Mouse (Mus musculus): ENCODE results near the gene Icmt. TPM values are rescaled to one million over a fixed set of nuclear protein-coding genes. Genes with fewer than 3 reads are reported as not detected.

The Icmt gene
- polyA plus RNA-seq, 1 experiment from 2014 or later = 22.6 TPM

DNA sequence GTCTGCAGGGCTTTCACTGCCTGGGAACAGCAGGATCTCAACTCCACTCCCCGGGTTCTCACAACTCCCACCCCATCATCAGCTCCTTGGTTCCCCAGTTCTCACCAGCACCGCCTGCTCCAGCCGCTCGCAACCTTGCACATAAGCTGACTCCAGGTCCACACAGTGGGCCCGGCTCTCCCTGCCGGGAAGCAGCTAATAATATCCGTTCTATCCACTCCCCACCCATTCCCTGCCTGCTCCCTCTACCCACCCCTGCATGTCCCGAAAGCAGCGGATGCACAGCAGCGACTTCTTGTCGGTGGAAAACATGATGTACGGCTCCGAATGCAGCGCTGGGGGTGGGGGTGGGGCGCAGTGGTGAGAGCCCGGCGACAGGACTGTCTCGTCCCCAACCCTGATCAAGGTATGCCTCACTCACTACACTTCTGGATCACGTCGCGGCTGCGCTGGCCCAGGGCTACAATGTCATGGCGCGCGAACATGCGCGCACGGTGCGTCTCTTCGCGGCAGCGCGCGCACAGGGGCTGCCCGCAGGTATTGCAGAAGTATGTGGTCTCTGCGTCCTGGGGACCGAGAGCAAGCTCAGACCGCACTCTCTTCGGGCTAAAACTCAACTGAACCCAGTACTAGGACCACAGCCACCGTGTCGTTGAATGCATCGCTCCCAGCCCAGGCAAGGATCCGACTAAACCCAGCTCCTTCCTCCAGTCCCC, 18.6 kb downstream of the Icmt start:
- ATAC-seq (ENCODE audit: insufficient number of reproducible peaks, insufficient read depth, low FRiP score, low read depth) = no peak
- peak overlapping the region; percentile 39 for H3K4me2 ChIP-seq (replicated peaks; ENCODE audit: low read depth, low read length)
- WGBS = under 1% methylated on average over 43 of the region's 43 CpGs
- H3K9me3 ChIP-seq (ENCODE audit: control insufficient read depth, low read depth, low read length) = no peaks in the 10 kb centered on the region
- peaks cover 18% of the 10 kb centered on the region; the same call in 1 of the 2 replicates for H3K4me1 ChIP-seq (ENCODE audit: control insufficient read depth, insufficient read depth, low read length)
- peak overlapping the region; percentile 25 for H3K4me3 ChIP-seq (ENCODE audit: low read depth, low read length)
- H3K27me3 ChIP-seq (ENCODE audit: control insufficient read depth, insufficient read depth, low read length) = peaks cover 38% of the 10 kb centered on the region
- no peaks in the 10 kb centered on the region for H3K36me3 ChIP-seq (ENCODE audit: control insufficient read depth, insufficient read depth, low read length)
- H3K27ac ChIP-seq (ENCODE audit: low read length) = no peak overlapping the region
- no peak overlapping the region for H3K9ac ChIP-seq (replicated peaks; ENCODE audit: low read depth, low read length)

DNA sequence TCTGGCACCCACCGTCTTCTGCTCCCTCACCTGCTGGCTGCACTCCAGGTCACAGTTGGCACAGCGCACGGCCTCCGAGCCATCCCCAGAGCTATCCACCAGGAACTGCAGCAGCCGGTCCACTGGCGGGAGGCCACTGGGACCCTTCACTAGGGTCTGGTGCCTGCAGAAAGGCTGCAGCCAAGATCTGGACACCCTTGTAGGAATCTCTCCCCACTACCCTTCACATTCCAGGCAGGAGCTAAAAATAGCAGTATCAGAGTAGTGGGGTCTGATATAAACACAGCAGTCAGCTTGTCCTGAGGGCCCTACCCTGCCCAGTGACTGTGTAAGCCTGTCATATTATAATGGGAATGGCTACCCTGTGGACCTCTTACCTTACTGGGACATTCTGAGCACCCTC, 20.6 kb downstream of the Icmt start:
- Histone ChIP-seq H3K27me3 (ENCODE audit: control insufficient read depth, insufficient read depth, low read length) (peaks cover 35% of the 10 kb centered on the region), H3K4me3 (ENCODE audit: low read depth, low read length) (no peak overlapping the region), H3K4me2 (replicated peaks; ENCODE audit: low read depth, low read length) (no peak overlapping the region), H3K9ac (replicated peaks; ENCODE audit: low read depth, low read length) (no peak overlapping the region), H3K4me1 (ENCODE audit: control insufficient read depth, insufficient read depth, low read length) (peaks cover 17% of the 10 kb centered on the region; the same call in 1 of the 2 replicates), H3K9me3 (ENCODE audit: control insufficient read depth, low read depth, low read length) (no peaks in the 10 kb centered on the region), H3K27ac (ENCODE audit: low read length) (no peak overlapping the region), H3K36me3 (ENCODE audit: control insufficient read depth, insufficient read depth, low read length) (no peaks in the 10 kb centered on the region)
- WGBS = 76% methylated on average over 6 of the region's 6 CpGs
- ATAC-seq (ENCODE audit: insufficient number of reproducible peaks, insufficient read depth, low FRiP score, low read depth) = no peak

DNA sequence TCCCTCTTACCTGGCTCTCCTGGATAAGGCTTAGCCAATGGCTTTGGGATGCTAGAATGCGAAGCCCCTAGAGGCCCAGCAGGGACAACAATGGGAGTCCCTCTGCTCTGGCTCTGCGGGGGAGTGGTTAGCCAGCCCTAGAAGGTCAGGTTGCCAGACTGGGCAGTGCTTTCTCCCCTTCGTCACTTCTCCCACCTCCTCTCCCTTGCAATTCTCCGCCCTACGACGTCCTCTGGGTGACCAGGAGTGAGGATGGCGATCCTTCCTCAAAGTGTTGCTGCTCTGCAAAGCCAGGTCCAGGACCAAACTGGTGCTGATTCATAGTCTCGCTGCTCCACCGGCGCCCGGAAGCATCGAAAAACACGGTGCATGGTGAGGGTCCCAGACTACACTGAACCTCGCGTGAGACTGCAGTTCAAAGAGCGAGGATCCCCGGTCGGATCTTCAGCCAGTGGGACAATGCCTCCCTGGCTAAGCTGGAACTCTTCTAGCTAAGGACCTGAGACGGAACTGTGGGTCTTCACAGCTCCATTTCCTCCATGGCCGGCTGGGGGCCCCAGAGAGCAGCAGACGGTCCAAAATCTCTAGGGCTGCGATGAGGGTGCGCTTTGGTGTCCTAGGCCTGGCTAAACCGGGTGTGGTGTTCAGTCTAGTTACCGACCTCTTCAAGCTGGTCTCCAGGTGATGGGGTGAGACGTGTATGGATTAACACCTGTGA, 21.6 kb downstream of the Icmt start, which contains the start of gene Rnf207:
Rnf207 (minus strand) TSS at position 477 of the 718 bp plus-strand sequence.
- no peak within 1 kb of the TSS for H3K27ac ChIP-seq (ENCODE audit: low read length)
- peak within 1 kb of the TSS; percentile 36 for H3K4me2 ChIP-seq (replicated peaks; ENCODE audit: low read depth, low read length)
- ATAC-seq (ENCODE audit: insufficient number of reproducible peaks, insufficient read depth, low FRiP score, low read depth) = no peak
- no peak within 1 kb of the TSS for H3K9ac ChIP-seq (replicated peaks; ENCODE audit: low read depth, low read length)
- no peaks in the 10 kb centered on the region for H3K9me3 ChIP-seq (ENCODE audit: control insufficient read depth, low read depth, low read length)
- peaks cover 7% of the 10 kb centered on the region; the same call in 1 of the 2 replicates for H3K4me1 ChIP-seq (ENCODE audit: control insufficient read depth, insufficient read depth, low read length)
- peaks cover 35% of the 10 kb centered on the region for H3K27me3 ChIP-seq (ENCODE audit: control insufficient read depth, insufficient read depth, low read length)
- H3K4me3 ChIP-seq (ENCODE audit: low read depth, low read length) = no peak within 1 kb of the TSS; the same call in 1 of the 2 replicates
- no peaks in the 10 kb centered on the region for H3K36me3 ChIP-seq (ENCODE audit: control insufficient read depth, insufficient read depth, low read length)
- 5% methylated on average over 26 of the region's 26 CpGs for WGBS

DNA sequence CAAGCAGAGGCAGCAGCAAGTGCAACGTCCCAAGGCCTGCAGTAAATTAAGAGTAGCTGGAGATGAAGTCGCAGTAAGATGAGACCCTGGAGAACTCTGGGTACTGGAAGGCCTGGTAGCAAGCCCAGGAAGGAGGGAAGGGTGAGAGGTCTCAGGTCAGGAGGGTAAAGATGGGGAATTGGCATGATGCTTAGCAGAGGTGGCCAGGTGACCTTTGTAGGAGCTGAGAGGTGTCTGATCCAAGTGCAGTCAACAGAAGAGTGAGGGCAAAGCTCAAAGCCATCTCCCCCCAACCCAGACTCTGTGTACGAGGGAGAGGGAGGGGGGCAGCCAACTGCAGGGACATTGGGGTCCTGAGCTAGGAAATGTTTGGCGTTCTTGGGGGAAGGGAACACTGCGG, 24.4 kb downstream of the Icmt start:
- 57% methylated on average over 5 of the region's 5 CpGs for WGBS
- ATAC-seq (ENCODE audit: insufficient number of reproducible peaks, insufficient read depth, low FRiP score, low read depth) = no peak
- no peak overlapping the region for H3K9ac ChIP-seq (replicated peaks; ENCODE audit: low read depth, low read length)
- H3K4me3 ChIP-seq (ENCODE audit: low read depth, low read length) = no peak overlapping the region
- H3K9me3 ChIP-seq (ENCODE audit: control insufficient read depth, low read depth, low read length) = no peaks in the 10 kb centered on the region
- H3K27ac ChIP-seq (ENCODE audit: low read length) = no peak overlapping the region
- H3K36me3 ChIP-seq (ENCODE audit: control insufficient read depth, insufficient read depth, low read length) = no peaks in the 10 kb centered on the region
- H3K27me3 ChIP-seq (ENCODE audit: control insufficient read depth, insufficient read depth, low read length) = peaks cover 10% of the 10 kb centered on the region
- H3K4me2 ChIP-seq (replicated peaks; ENCODE audit: low read depth, low read length) = no peak overlapping the region
- 0 out of 2 replicates have a peak, but pooled peaks cover 5% of the 10 kb centered on the region for H3K4me1 ChIP-seq (ENCODE audit: control insufficient read depth, insufficient read depth, low read length)

DNA sequence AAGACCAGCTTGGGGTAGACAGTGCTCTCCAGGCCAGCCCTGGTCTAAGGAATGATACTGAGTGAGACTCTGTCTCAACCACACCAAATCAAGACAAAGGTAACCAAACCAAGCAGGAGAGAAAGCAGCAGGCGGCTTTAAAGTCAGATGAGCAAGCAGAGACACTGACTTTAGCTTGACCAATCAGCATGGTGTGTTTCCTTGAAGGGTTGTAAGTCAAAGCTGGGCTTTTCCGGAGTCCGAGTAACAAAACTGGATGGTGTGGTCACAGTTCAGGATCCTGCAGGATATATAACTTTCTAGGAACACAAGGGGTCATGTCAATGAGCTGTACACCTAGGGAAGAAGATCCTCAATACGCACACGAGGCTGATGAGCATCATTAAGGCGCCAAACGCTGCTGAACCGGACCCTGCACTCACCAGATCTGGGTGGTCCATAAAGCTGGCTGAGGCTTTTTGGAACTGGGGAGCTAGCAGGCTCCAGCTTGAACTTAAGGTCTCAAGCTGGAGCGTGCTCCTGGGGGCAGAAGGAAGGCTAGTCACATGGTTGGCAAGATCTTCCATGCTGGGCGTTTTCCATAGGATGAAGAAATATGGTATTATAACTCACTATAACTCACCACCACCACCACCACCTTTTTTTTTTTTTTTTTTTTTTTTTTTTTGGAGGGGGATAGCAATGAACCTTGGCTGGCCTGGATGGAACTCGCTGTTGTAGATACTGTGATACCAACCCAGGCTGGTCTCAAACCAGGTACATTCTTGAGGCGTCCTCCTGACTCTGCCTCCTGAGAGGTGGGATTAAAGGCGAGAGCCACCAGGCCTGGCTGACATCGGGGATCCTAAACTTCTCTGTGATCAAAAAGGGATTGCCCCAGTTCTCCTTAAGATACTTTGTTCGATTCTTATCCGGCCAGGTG, 27.9 kb downstream of the Icmt start:
- peaks cover 21% of the 10 kb centered on the region for H3K36me3 ChIP-seq (ENCODE audit: control insufficient read depth, insufficient read depth, low read length)
- 51% methylated on average over 16 of the region's 16 CpGs for WGBS
- H3K4me2 ChIP-seq (replicated peaks; ENCODE audit: low read depth, low read length) = no peak overlapping the region; the same call in 1 of the 2 replicates
- no peaks in the 10 kb centered on the region for H3K27me3 ChIP-seq (ENCODE audit: control insufficient read depth, insufficient read depth, low read length)
- H3K27ac ChIP-seq (ENCODE audit: low read length) = no peak overlapping the region
- peaks cover 10% of the 10 kb centered on the region for H3K4me1 ChIP-seq (ENCODE audit: control insufficient read depth, insufficient read depth, low read length)
- no peaks in the 10 kb centered on the region for H3K9me3 ChIP-seq (ENCODE audit: control insufficient read depth, low read depth, low read length)
- ATAC-seq (ENCODE audit: insufficient number of reproducible peaks, insufficient read depth, low FRiP score, low read depth) = peak; percentile 26; the same call in 1 of the 2 replicates
- peak overlapping the region; percentile 78 for H3K4me3 ChIP-seq (ENCODE audit: low read depth, low read length)
- H3K9ac ChIP-seq (replicated peaks; ENCODE audit: low read depth, low read length) = no peak overlapping the region

DNA sequence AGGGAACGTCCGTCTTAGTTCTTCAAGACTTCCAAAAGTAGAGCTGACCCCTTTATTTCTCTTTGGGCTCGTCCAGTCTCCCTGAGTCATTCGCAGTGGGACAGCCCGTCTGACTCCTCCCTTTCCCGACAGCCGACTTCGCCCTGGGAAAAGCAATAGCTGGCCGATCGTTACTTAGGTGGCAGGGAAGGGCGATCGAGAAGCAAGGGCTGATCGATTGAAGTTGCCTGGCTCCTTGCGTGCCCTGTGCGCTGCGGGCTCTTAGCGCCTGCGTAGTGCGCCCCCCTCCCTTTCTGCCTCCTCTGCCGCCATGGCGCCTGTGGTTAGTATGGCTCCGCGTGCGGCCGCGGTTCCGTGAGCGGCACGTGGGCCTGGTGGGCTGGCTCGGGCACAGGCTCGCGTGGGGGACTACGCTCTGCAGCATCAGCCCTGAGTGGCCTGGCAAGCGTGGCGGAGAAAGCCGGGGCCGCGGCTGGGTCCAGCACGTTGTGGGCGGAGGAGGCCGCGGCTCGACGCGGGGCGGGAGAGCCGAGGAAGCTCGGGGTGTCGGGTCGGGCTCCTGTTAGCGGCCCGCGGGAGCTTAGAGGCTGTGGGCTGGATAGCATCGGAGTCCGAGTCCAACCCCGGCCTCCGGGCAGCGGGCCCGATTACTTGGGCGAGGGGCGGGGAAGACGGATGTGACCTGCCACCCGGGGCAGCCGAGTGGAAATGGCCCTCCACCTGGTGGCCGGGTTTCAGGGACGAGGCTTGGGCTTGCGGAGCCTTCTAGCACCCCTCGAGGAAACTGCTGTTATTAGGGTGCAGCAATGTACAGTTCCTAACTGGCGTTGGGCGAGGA, 28.8 kb downstream of the Icmt start, which contains the start of gene Rpl22:
Rpl22 (plus strand) TSS at position 169 of the 838 bp plus-strand sequence.
- WGBS = under 1% methylated on average over 70 of the region's 70 CpGs
- Histone ChIP-seq H3K4me3 (ENCODE audit: low read depth, low read length) (peak within 1 kb of the TSS; percentile 78), H3K9me3 (ENCODE audit: control insufficient read depth, low read depth, low read length) (no peaks in the 10 kb centered on the region), H3K27me3 (ENCODE audit: control insufficient read depth, insufficient read depth, low read length) (no peaks in the 10 kb centered on the region), H3K9ac (replicated peaks; ENCODE audit: low read depth, low read length) (peak within 1 kb of the TSS; percentile 97), H3K36me3 (ENCODE audit: control insufficient read depth, insufficient read depth, low read length) (peaks cover 30% of the 10 kb centered on the region), H3K27ac (ENCODE audit: low read length) (peak within 1 kb of the TSS; percentile 70), H3K4me1 (ENCODE audit: control insufficient read depth, insufficient read depth, low read length) (peaks cover 10% of the 10 kb centered on the region), H3K4me2 (replicated peaks; ENCODE audit: low read depth, low read length) (peak within 1 kb of the TSS; percentile 94)
- peak; percentile 95 for ATAC-seq (ENCODE audit: insufficient number of reproducible peaks, insufficient read depth, low FRiP score, low read depth)

DNA sequence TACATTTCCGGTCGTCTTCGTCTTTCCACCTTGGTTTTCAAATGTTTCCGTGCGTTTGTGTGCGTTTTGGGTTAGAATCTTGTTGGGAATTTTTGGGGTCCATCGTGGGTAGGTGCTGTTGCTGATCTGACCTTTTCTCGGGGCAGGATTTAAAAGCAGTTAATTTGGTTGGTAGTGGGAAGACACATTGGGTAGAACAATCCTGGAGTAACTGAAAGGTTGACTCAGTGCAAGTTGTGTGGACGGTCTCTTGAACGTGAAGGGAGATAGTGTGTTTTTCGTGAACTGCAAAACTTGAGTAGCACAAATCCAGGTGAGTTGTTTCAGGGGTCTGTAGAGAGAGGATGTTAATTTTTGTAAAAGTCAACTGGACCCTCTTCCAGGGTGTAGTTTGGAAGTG, 29.5 kb downstream of the Icmt start:
- H3K36me3 ChIP-seq (ENCODE audit: control insufficient read depth, insufficient read depth, low read length) = peaks cover 37% of the 10 kb centered on the region
- H3K4me2 ChIP-seq (replicated peaks; ENCODE audit: low read depth, low read length) = peak overlapping the region; percentile 94
- WGBS = 1% methylated on average over 11 of the region's 11 CpGs
- ATAC-seq (ENCODE audit: insufficient number of reproducible peaks, insufficient read depth, low FRiP score, low read depth) = no peak
- H3K9me3 ChIP-seq (ENCODE audit: control insufficient read depth, low read depth, low read length) = no peaks in the 10 kb centered on the region
- H3K27ac ChIP-seq (ENCODE audit: low read length) = no peak overlapping the region
- H3K4me3 ChIP-seq (ENCODE audit: low read depth, low read length) = peak overlapping the region; percentile 78
- H3K4me1 ChIP-seq (ENCODE audit: control insufficient read depth, insufficient read depth, low read length) = peaks cover 10% of the 10 kb centered on the region
- H3K27me3 ChIP-seq (ENCODE audit: control insufficient read depth, insufficient read depth, low read length) = no peaks in the 10 kb centered on the region
- H3K9ac ChIP-seq (replicated peaks; ENCODE audit: low read depth, low read length) = peak overlapping the region; percentile 97

Measured in stomach, embryonic 14.5 days (tissue).